Mouse (Mus musculus) neural tube, embryonic 12.5 days (tissue): ENCODE measurements around the gene Lima1. TPM values are rescaled to one million over a fixed set of nuclear protein-coding genes. Genes with fewer than 3 reads are reported as not detected.
A peak's percentile ranks its signal among the peaks of the same experiment; 100 is the strongest.
"Not testable (repeated sequence)": the region's sequence is repeated elsewhere in the genome, so short reads cannot be mapped to it uniquely, and the experiment has no call there.

Experiments
- ATAC-seq: fragments of 200-750 bp; cut with Nextera tagmentation; 2 replicates; pipeline ENCODE4 v1.8.0; 2017; ENCODE audit warnings: low read depth, mild to moderate bottlenecking, moderate TSS enrichment, moderate library complexity; ENCODE audit not compliant: low FRiP score
- H3K27ac ChIP-seq: fragments of 300-500 bp; sonication (generic); 2 replicates; pipeline ENCODE4 v1.5.1; 2016
- H3K27me3 ChIP-seq: fragments of 300-500 bp; sonication (generic); replicated peaks from 2 replicates; pipeline ENCODE4 v1.6.1; 2016; ENCODE audit warnings: mild to moderate bottlenecking
- H3K36me3 ChIP-seq: fragments of 300-500 bp; sonication (generic); 2 replicates; pipeline ENCODE4 v1.6.1; 2016; ENCODE audit warnings: mild to moderate bottlenecking
- H3K4me1 ChIP-seq: fragments of 300-500 bp; sonication (generic); 2 replicates; pipeline ENCODE4 v1.6.1; 2016
- H3K4me2 ChIP-seq: fragments of 300-500 bp; sonication (generic); replicated peaks from 2 replicates; pipeline ENCODE4 v1.6.1; 2016; ENCODE audit warnings: mild to moderate bottlenecking
- H3K4me3 ChIP-seq: fragments of 300-500 bp; sonication (generic); 2 replicates; pipeline ENCODE4 v1.5.1; 2016
- H3K9ac ChIP-seq: fragments of 300-500 bp; sonication (generic); 2 replicates; pipeline ENCODE4 v1.6.1; 2016; ENCODE audit warnings: mild to moderate bottlenecking
- H3K9me3 ChIP-seq: fragments of 300-500 bp; sonication (generic); 2 replicates; pipeline ENCODE4 v1.6.1; 2016; ENCODE audit warnings: mild to moderate bottlenecking
- WGBS: fragments of 180-500 bp; shearing (Covaris S2); methylation state at CpG from one replicate; pipeline ENCODE4 v1.1.7; 2016; 5-methylcytosine and 5-hydroxymethylcytosine counted together
- polyA plus RNA-seq: library from polyadenylated mRNA; unstranded; fragments of >200 nt; fragmentation: Nextera tagmentation; extraction: Ambion mirVana; gene quantifications from 2 replicates; pipeline ENCODE4 v1.2.1, GENCODE M21; 2016

Lima1 gene
- 31.2 and 35.5 TPM in 2 replicates for polyA plus RNA-seq

DNA sequence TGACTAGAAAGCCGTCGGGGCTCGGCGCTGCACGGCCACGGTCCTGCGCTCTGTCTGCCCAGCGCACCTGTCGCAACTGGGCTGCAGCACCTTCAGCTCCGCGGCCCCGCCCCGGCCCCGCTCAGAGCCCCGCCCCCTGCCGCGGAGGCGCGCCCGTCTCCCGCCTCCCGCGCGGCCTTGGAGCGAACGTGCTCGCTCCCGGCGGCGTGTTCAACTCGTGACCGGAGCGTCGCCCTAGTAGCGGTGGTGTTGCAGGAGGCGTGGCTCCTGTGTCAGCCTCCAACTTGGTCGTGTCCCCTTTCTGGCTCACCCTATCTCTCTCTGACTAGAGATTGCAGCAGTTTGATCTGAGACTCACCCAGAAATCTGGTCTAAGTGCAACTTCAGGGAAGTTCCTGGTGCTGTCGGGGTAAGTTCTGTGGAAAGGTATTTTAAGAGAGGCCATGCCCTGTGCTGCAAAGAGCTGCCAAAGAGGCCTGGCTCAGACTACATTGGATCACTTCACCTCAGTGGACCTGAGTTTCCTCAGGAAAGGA, at the start of gene Lima1:
Gene Lima1, minus strand, starts transcription at position 123 of the 536 bp plus-strand sequence.
- H3K27me3 ChIP-seq = no peaks in the 10 kb centered on the region; the same call in 1 of the 2 replicates
- H3K9ac ChIP-seq = peak within 1 kb of the TSS; percentile 61
- H3K4me1 ChIP-seq = peaks cover 2% of the 10 kb centered on the region
- no peaks in the 10 kb centered on the region for H3K9me3 ChIP-seq
- no peaks in the 10 kb centered on the region for H3K36me3 ChIP-seq
- peak within 1 kb of the TSS; percentile 67 for H3K4me3 ChIP-seq
- ATAC-seq = peak; percentile 94
- no peak within 1 kb of the TSS for H3K27ac ChIP-seq
- peak within 1 kb of the TSS; percentile 97 for H3K4me2 ChIP-seq
- under 1% methylated on average over 37 of the region's 38 CpGs for WGBS

DNA sequence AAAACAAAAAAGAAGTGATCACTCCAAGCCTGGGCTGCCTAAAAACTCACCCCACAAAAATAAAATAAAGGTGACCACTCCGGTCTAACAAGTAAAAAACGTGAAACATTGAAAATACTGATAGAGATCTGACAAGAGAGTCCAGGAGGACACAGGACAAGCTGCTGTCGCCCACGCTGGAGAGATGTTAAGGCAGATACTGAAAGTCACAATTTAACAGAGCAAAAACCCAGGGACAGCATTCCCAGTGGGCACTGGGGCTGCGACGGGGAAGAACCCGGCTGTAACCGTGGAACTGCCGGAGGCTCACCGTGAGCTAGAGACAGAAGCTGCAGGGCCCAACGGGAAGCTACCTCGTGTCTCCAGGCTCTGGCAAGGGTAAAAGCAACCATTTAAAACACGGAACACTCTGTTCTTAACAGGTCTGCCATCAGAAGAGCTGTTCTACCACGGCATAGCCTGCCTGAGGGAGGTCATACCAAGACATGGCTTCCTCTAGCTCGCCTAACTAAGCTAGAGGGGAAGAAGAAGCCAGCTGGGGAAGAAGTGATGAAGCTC, 44.4 kb upstream of the Lima1 start:
- no peak for ATAC-seq
- no peaks in the 10 kb centered on the region for H3K27me3 ChIP-seq
- no peaks in the 10 kb centered on the region for H3K4me1 ChIP-seq
- no peaks in the 10 kb centered on the region for H3K9me3 ChIP-seq
- WGBS = 83% methylated on average over 15 of the region's 15 CpGs
- no peaks in the 10 kb centered on the region for H3K36me3 ChIP-seq
- no peak overlapping the region for H3K4me2 ChIP-seq
- no peak overlapping the region for H3K27ac ChIP-seq
- no peak overlapping the region for H3K9ac ChIP-seq
- H3K4me3 ChIP-seq = no peak overlapping the region

DNA sequence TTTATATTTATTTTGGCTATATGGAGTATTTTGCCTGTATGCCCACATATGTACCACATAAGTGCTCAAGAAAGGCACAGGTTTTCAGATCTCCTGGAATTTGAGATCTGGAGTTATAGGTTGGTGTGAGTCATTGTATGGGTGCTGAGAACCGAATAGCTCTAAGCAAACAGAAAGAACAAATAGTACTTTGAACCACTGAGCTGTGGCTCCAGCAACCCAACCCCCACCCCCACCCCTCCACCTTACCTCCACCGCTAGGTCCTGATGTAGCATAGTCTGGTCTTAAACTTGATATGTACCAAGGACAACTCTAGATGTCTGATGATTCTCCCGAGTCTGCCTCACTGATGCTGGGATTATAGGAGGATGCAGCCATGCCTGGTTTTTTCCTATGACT, 42.0 kb upstream of the Lima1 start:
- 83% methylated on average over 3 of the region's 3 CpGs for WGBS
- Histone ChIP-seq H3K4me3 (no peak overlapping the region), H3K9ac (no peak overlapping the region), H3K27me3 (no peaks in the 10 kb centered on the region), H3K9me3 (no peaks in the 10 kb centered on the region), H3K4me2 (no peak overlapping the region), H3K4me1 (no peaks in the 10 kb centered on the region), H3K36me3 (no peaks in the 10 kb centered on the region), H3K27ac (no peak overlapping the region)
- ATAC-seq = no peak

DNA sequence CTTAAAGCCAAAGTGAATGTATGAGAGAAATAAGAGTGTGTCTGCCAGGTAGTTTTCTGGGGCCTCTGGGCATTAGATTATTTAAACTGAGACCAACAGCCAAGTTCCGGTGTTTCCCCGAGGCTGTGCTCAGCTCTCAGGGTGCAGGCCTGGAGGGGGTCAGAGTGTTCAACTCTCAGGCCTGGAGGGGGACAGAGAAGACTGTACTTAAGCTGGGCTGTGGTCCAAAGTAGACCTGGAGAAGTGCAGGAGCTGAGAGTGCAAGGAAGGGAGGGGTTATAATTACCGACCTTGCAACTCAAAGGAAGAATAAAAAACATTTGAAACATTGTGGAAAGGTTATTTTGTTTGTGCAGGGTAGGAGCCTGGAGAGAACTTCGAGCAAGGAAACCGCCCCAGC, 39.4 kb upstream of the Lima1 start:
- H3K4me3 ChIP-seq = no peak overlapping the region
- no peaks in the 10 kb centered on the region for H3K27me3 ChIP-seq
- 85% methylated on average over 5 of the region's 5 CpGs for WGBS
- no peak overlapping the region for H3K27ac ChIP-seq
- no peaks in the 10 kb centered on the region for H3K4me1 ChIP-seq
- no peak for ATAC-seq
- no peaks in the 10 kb centered on the region for H3K36me3 ChIP-seq
- H3K9me3 ChIP-seq = no peaks in the 10 kb centered on the region
- no peak overlapping the region for H3K4me2 ChIP-seq
- no peak overlapping the region for H3K9ac ChIP-seq

DNA sequence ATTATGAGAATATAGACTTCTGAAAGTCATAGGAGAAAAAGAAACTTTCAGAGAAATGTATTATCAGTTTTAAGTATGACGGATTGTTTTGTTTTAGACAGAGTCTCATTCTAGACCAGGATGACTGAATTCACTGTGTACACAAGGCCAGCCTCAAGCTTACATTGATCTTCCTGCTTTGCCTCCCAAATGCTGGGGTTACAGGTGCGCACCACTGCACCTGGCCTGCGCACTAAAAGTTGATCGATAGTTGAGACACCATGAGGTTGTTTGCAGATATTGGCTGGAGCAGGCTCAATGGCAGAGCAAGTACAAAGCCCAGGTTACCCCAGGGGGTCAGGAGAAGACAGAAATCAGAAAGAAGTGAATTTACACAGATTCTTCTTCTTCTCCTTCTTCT, 36.5 kb upstream of the Lima1 start:
- Histone ChIP-seq H3K27ac (no peak overlapping the region), H3K9me3 (no peaks in the 10 kb centered on the region), H3K36me3 (no peaks in the 10 kb centered on the region), H3K9ac (no peak overlapping the region), H3K4me2 (no peak overlapping the region), H3K27me3 (no peaks in the 10 kb centered on the region), H3K4me1 (no peaks in the 10 kb centered on the region), H3K4me3 (no peak overlapping the region)
- 95% methylated on average over 4 of the region's 4 CpGs for WGBS
- ATAC-seq = no peak

DNA sequence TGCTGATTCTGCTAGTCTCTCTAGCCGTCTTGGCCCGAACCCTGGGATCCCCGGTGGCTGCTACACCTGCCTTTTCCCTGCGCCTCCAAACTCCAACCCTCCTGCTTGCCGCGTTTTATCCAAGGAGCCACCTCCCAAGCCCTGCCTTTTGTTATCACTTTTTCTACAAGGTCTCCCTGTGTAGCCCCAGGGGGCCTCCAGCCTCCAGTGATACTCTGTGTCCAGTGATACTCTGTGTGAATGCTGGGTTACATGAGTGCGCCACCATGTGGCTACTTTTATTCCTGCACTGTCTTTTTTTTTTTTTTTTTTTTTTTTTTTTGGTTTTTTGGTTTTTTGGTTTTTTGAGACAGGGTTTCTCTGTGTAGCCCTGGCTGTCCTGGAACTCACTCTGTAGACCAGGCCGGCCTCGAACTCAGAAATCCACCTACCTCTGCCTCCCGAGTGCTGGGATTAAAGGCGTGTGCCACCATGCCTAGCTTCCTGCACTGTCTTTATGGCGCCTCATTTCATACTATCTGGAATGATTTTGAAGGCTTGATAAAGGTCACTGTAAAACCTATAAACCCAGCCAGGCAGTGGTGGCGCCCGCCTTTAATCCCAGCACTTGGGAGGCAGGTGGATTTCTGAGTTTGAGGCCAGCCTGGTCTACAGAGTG, 34.2 kb upstream of the Lima1 start:
- H3K4me2 ChIP-seq, H3K27me3 ChIP-seq, H3K4me3 ChIP-seq, H3K9me3 ChIP-seq, H3K27ac ChIP-seq, H3K4me1 ChIP-seq, H3K9ac ChIP-seq, H3K36me3 ChIP-seq, ATAC-seq: not testable (repeated sequence)
- WGBS = 41% methylated on average over 14 of the region's 14 CpGs

DNA sequence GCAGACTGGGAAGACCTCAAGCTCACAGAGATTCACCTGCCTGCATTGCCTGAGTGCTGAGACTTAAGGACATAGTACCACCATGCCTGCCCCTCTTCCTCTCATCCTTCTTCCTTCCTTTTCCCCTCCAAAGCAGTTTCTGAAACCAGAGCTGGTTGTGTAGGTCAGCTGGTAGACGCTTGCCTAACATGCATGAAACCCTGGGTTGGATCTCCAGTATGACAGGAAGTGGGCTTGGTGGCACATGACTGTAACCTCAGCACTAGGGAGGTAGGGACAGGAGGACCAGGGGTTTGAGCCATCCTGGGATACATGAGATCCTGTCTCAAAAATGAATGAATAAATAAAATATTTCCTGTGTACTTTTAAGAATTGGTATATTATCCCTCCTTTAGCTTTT, 32.3 kb upstream of the Lima1 start:
- WGBS = 78% methylated on average over 1 of the region's 1 CpGs

DNA sequence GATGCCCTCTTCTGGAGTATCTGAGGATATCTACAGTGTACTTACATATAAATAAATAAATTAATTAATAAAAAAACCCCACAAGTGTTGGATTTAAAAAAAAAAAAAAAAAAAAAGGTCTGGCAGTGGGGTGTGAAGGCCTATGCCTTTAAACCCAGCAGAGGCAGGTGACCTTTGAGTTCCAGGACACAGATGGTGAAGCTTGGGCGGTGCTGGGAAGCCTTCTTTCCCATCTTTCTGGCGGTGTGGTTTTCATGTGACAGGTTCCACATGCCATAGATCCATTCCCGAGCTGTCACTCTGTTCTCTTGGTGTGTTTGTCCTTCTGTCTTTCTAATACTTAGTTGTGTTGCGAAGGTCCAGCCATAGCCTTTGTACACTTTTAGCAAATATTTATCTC, 31.8 kb upstream of the Lima1 start:
- Histone ChIP-seq H3K4me2 (no peak overlapping the region), H3K4me1 (no peaks in the 10 kb centered on the region), H3K4me3 (no peak overlapping the region), H3K27ac (no peak overlapping the region), H3K9ac (no peak overlapping the region), H3K9me3 (no peaks in the 10 kb centered on the region), H3K27me3 (no peaks in the 10 kb centered on the region), H3K36me3 (no peaks in the 10 kb centered on the region)
- ATAC-seq = no peak
- WGBS = 84% methylated on average over 4 of the region's 4 CpGs

More for the DNA sequence above, 32.3 kb upstream of the Lima1 start:
- Histone ChIP-seq H3K9me3 (no peaks in the 10 kb centered on the region), H3K36me3 (no peaks in the 10 kb centered on the region), H3K4me3 (no peak overlapping the region), H3K4me1 (no peaks in the 10 kb centered on the region), H3K27ac (no peak overlapping the region), H3K4me2 (no peak overlapping the region), H3K27me3 (no peaks in the 10 kb centered on the region), H3K9ac (no peak overlapping the region)
- ATAC-seq = no peak

DNA sequence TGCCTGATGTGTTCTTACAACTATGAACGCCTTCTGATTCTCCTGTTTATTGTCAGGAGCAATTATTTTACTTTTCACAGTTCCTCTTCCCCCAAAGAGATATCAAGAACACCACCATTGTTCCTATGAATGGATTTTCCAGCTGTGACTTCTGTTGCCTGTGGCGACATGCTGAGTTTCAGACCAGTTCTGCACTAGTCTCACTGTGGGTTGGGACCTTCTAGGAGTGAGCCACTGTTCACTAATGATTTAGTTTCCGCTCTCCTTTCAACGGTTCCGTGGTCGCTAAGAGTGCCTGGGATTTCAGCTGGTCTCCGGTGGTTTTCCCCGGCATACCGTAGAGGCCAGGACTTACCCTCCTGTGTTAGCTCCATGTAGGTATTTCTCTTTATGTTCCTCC, 29.6 kb upstream of the Lima1 start:
- 71% methylated on average over 9 of the region's 9 CpGs for WGBS
- Histone ChIP-seq H3K4me3 (no peak overlapping the region), H3K4me2 (no peak overlapping the region), H3K27ac (no peak overlapping the region), H3K36me3 (no peaks in the 10 kb centered on the region), H3K4me1 (no peaks in the 10 kb centered on the region), H3K9ac (no peak overlapping the region), H3K27me3 (no peaks in the 10 kb centered on the region), H3K9me3 (no peaks in the 10 kb centered on the region)
- ATAC-seq = no peak

DNA sequence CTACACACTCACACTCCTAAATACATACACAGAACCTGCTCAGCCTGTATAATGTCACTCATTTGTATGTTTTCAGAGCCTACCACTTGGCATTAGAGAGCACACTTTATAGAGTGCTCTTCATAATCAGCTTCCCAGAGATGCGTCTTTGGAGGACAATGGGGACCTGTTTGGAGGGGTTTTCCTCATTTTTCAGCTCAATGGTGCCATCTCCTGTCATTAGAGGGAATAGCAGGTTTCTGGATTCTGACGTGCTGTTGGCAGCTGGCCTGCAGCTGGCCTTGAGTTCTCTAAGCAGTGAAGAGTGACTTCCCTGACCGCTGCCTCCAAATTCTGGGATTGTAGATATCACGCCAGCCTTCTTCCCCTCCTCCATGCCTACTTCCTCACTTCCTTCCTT, 29.1 kb upstream of the Lima1 start:
- no peak overlapping the region for H3K27ac ChIP-seq
- no peak overlapping the region for H3K4me2 ChIP-seq
- WGBS = 11% methylated on average over 4 of the region's 4 CpGs
- no peaks in the 10 kb centered on the region for H3K27me3 ChIP-seq
- no peaks in the 10 kb centered on the region for H3K36me3 ChIP-seq
- H3K9ac ChIP-seq = no peak overlapping the region
- no peaks in the 10 kb centered on the region for H3K4me1 ChIP-seq
- no peak overlapping the region for H3K4me3 ChIP-seq
- no peaks in the 10 kb centered on the region for H3K9me3 ChIP-seq
- peak; percentile 56; the same call in 1 of the 2 replicates for ATAC-seq

DNA sequence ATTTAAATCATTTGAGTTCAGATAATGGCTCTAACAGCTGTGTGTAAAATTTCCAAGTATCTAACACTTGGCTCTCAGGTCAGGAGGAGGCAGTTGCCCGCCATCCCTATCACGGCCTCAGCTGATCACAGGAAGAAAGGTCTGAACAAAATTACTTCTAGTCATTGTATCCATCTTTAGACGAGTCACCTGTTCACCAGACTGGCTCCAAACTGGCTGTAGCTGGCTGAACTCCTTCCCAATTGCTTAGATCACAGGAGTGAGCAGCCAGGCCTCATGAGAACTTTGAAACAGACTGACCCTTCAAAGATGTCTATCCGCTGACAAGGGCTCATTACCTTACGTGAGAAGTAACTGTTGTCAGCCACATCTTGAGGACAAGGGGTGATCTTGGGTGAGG, 28.0 kb upstream of the Lima1 start:
- Histone ChIP-seq H3K9me3 (no peaks in the 10 kb centered on the region), H3K27ac (no peak overlapping the region), H3K36me3 (no peaks in the 10 kb centered on the region), H3K9ac (no peak overlapping the region), H3K4me2 (no peak overlapping the region), H3K4me1 (no peaks in the 10 kb centered on the region), H3K4me3 (no peak overlapping the region), H3K27me3 (no peaks in the 10 kb centered on the region)
- no peak for ATAC-seq
- 88% methylated on average over 5 of the region's 5 CpGs for WGBS

DNA sequence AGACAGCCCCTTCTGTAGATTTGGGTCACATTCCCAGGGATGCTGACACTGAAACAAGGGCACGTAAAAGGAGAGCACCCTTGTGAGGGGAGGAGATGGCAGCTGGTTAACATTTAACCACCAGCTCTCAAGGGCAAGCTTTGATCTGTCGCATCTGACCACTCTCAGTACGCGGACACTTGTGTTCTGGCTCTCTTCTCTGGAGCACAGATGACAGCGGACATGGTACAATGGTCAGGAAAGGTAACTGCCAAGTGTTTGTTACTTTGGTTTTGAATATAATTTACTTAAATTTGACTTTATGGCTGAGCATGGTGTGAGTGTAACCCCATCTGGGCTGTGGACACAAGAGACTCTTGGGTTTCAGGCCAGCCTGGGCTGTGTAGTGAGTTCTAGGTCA, 27.5 kb upstream of the Lima1 start:
- no peak overlapping the region for H3K27ac ChIP-seq
- no peak overlapping the region for H3K9ac ChIP-seq
- no peak overlapping the region for H3K4me3 ChIP-seq
- H3K36me3 ChIP-seq = no peaks in the 10 kb centered on the region
- no peaks in the 10 kb centered on the region for H3K9me3 ChIP-seq
- 57% methylated on average over 5 of the region's 5 CpGs for WGBS
- H3K4me1 ChIP-seq = no peaks in the 10 kb centered on the region
- no peak for ATAC-seq
- H3K27me3 ChIP-seq = no peaks in the 10 kb centered on the region
- H3K4me2 ChIP-seq = no peak overlapping the region

DNA sequence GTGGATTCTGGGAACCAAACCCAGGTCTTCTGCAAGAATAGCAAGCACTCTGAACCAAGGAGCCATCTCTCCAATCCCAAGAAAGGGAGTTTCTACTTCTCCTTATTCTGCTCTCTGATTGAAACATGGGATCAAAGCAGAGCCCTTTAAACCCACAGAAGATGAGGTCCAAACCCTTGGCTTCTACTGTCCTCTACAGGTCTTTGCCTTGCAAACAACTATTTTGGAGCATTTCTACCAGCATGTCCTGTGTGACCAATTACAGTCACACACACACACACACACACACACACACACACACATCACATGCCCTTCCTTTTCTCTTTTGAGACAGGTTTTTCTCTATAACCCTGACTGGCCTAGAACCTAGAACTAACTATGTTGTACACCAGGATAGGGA, 21.4 kb upstream of the Lima1 start:
- no peak for ATAC-seq
- H3K9me3 ChIP-seq = no peaks in the 10 kb centered on the region
- H3K27me3 ChIP-seq = no peaks in the 10 kb centered on the region
- H3K4me3 ChIP-seq = no peak overlapping the region
- H3K36me3 ChIP-seq = no peaks in the 10 kb centered on the region
- no peaks in the 10 kb centered on the region for H3K4me1 ChIP-seq
- H3K27ac ChIP-seq = no peak overlapping the region
- H3K9ac ChIP-seq = no peak overlapping the region
- no peak overlapping the region for H3K4me2 ChIP-seq
